Mouse (Mus musculus): ENCODE data around the gene Nfib.
"Not testable (repeated sequence)": the region's sequence is repeated elsewhere in the genome, so short reads cannot be mapped to it uniquely, and the experiment has no call there.

Gene Nfib

DNA sequence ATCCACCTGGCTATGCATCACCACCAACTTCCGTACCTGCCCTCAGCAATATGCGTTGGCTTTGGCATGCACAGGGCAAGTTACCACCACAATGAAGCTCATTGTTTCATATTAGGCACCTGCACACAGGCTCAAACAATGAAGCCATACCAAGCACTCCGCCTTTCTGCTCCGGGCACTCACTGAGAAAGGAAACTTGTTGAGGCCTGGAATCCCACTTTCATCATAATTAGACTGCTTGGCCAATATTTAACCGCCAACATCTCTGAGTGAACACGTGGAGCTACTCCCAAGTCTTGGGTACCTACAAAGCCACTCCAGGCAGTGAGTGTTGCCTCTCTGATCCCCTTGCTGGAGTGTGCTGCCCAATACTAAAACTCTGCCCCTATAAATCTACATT is 422.0 kb downstream of the Nfib start:
- no peak for DNase-seq

DNA sequence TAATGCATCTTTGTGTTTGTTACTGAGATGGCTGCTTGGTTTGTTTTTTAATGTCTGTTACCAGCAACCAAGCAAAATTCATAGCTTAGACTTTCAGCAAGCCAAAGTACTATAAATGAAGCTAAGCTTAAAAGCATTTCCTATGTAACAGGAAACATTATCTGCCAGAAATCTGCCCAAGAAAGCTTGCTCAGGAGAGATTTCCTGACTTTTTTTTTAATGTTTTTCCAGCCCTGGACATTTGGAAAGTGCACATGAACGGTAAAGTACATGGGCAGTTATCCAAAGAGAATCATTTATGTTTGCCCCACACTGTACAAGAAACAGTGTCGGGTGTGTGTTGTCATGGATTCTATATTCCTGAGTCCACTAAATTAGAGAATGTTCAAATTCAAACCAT is 429.6 kb downstream of the Nfib start:
- no peak for DNase-seq

DNA sequence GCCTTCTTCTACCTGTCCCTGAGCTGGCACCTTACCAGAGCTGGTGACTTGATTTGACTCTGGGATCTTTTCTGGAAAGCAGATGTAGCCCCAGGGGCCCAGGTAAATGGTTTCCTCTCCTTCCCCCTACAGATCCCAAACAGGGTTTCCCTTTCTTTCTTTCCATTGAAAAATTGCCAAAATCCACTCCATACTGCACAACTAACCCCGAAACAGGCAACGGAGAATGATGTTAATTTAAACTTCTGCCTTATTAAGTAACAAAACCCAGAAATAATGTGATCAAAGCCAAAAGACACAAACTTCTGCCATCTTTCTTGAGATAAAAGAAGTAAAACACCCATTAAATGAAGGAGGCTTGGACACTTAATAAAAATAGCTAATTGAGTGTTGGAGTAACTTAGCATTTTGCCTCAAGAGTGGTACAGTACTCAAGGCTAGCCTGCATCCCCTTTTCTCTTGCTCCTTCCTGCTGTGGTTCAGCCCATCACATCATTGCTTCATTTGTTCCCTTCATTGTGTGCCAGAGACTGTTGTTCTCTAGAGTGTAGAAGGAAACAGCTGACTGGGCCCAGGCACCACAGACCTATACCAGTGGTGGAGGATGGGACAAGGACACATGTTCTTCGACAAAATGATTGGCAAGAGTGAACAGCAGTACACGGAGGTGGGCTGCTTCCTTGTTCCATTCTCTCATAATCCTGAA is 432.3 kb downstream of the Nfib start:
- no peak for DNase-seq

DNA sequence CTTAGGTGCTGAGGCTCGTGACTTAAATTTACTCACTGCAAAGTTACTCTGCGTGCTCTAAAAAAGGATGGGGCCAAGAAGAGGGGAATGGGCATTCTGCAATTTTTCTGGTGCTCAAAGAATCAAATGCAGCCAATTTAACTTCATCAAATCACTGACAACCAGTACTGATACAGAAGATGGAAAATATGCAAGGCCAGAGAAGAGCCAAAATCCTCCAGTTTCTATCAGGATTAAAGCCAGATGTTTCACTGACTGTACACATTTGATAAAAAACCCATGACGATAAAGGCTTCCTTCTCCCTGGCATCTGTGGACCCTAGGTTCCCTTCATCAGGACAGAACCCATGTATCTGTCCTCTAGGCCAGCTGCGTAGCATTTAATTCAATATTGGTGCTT is 433.5 kb downstream of the Nfib start:
- DNase-seq, result no peak

DNA sequence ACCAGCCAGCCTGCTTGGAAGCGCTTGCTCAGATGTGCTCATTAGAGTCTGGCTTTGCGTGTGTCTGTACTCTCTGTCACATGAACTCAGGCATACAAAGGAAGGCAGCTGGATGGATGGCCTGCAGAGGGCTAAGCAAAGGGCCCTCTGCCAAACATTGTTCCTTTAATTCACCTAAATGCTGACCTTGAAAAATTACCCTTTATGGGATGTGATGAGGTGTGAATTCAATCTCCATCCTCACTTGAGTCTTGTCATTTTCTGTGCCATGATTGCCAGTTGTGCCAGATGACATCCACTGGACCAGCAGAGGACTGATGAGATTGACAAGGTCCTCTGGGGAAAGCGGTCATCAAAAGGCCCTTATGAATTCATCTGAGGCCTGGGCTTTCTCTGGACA is 434.0 kb downstream of the Nfib start:
- no peak for DNase-seq

DNA sequence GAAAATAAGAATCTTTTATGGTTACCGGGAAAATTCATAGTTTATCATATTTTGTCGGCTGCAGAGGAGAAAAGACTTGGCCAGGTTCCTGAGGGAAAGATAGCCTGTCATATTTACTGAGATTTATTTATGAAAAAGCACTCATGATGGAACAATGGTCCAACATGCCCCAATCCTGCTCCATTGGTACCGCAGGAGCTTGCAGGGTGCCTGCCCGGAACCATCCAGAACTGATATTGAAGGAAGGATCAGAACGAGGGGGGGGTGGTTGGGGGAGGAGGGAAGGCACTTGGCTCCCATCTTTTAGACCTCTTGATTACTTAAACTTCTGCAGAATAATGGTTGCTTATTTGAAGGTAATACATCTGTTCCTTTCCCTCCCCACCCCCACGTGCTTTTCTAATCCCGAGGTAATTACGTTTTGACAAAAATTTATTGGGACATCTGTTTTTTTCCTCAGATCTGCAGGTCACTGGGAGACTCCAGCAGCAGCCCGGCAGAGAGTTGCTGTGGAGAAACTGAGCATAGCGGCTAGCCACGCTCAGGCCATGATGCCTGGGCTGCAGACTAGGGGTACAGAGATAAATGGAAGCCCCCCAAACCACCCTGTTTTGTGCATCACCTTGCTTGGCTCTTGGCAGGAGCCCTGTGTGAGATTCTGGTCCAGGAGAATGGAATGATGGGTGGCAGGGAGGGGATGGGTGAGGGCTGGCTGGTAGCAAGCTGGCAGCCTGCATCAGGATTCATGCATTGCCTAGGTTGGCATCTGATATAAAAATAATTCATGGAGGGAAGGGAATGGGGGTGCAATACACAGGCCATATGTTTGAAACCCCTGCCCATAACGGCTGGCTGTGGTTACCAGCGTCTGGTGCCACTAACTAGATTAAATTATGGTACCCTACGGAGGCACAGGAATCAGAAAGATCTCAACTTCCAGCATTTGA is 437.4 kb downstream of the Nfib start:
- no peak for DNase-seq

DNA sequence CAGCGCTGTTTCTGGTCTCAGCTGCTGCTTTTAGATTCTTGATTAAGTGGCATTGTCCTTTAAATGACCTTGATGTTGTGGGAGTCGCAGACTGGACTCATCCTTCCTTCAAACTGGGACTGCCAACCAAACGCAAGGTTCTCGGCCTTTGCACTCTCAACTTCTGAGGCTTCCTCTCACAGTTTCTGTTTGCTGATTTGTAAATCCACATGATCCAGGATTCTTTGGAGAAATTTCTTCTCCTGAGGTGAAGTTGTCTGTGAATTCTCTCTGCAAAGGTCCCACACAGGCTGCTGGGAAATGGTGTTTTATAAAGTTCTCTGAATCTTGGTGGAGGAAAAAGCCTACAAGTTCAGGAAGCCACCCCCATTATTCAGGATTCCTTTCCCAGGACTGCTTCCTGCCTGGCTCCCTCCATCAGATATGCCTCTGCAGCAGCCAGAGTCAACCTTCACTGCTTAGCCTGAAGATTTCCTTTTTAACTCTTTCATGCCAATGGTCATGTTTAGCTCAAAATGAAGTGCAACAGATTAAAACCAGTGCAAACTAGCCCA is 439.4 kb downstream of the Nfib start:
- no peak for DNase-seq

DNA sequence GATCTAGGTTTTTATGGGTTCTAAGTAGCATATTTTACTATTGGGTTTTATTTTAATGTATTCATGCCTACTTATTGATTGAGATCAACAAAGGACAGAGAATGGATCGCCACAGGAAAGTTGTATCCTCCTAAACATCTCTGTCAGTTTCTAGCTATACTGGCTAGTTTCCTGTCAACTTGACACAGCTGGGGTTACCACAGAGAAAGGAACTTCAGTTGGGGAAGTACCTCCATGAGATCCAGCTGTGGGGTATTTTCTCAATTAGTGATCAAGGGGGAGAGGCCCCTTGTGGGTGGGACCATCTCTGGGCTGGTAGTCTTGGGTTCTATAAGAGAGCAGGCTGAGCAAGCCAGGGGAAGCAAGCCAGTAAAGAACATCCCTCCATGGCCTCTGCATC is 447.0 kb downstream of the Nfib start:
- not testable (repeated sequence) for DNase-seq

DNA sequence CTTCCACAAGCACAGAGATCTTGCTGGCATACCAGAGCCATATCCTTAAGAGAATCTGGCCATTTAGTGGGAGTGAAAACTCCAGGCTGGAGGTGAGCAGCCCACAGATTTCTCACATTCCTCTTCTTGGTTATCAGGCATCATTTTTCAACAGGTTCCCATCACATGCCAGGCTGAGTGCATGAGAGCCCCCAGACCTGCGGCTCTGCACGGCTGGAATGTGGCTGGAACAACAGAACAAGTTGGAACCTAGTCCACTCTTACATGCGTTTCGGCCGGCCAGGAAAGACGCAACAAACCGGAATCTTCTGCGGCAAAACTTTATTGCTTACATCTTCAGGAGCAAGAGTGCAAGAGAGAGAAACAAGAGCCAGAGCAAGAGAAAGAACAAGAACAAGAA is 453.5 kb downstream of the Nfib start:
- no peak for DNase-seq

DNA sequence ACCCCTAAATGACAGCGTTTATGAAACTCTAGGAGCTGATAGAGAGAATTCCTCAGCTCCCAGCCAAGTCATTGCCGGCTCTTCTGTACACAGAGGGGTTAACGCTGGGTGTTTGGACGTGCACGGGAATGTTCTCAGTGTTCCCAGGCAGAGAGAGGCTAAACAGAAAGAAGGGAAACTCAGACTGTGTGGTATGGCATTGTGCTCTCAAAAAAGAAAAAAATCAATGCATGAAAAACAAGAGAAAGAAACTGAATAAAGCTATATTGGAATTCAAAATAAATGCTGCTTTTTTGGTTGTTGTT is 455.2 kb downstream of the Nfib start:
- DNase-seq, result no peak

DNA sequence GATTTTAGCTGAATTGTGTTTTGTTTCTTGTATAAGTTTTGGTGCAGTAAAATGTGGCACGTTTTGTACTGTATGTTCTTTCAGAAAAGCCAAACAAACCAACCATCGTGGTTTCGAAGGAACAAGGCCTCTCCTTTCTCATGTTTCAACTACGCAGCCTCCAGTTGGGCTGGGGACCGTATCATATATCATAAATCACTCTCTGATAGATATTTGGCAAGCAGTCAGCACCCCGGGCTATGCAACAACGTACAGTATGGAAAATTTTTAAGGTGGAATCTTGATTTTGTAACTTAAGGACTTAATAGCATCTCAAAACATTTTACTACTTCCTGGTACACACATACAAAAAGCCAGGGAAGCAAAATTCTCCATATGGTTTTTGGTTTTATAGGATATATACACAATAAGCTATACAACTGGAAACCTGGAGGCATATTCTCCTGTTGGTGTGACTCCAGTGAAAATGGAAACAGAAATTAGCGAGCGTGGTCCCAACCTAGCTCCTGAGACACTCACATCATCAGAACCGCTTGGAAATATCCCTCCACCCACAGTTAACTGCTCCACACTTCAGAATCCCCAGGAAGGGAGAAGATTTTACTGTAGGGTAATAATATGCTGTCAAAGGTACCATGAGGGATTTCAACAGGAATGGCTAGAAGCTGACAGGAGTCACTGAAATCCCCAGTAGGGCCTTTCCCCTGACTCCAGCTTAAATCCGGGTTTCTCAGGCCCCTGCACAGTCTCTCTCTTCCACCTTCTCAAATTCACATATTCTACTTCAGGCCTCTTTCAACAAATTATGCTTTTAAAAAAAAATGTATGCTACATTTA is 455.8 kb downstream of the Nfib start:
- DNase-seq, result no peak

DNA sequence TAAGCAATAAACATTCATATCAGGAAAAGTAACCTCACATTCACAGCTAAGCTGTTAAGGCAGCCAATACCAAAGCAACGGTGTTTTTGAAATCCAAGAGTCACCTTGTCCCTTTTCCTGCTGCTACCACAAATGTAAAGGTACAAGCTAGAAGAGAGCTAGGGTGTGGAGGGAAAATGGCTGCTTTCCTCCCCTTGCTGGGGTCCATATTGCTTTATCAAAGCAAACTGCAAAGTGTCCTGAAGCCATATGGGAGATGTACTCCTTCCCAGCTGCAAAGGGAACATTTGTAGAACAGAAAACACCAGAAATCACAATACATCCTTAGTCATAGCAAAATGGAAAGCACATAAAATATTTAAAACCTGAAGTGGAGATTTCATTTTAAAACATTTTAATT is 456.6 kb downstream of the Nfib start:
- no peak for DNase-seq

DNA sequence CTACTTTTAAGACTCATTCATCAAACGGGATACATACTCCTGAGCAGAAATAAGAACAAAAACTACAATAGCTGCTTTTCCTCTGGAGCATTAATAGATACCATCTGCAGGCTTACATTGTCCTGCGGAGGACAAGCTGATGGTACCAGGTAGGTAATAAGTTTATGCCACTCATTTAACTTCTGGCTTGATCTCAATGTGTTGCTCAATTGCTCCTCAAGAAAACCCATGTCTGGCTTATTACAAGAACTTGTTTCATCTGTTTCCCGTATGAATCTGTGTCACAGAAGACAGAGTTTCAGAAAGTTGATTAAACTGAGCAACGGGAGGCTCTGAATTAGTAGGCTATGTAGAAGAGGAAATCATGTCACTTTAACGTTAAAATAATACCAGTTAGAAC is 457.5 kb downstream of the Nfib start:
- DNase-seq, result no peak

DNA sequence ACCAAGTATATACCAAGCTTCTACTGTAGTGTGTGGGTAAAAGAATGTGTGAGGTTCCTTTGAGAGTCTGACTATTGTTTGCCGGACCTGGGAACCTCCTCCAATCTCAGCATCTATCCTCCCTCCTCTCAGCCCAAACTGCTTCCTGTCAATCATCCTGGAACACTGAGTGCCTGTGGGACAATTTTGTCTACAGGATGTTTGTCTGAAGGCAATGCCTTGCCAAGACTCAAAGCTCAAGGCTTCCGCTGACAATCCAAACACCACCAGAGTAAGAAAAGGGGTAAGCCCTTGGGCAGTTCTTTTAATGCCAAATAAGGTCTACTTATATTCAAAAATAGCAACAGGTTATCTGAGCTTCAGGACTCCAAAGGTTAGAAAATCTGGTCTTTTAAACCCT is 459.3 kb downstream of the Nfib start:
- no peak for DNase-seq

Measured in kidney, adult 8-10 months (tissue).